Mouse (Mus musculus): Measurements from ENCODE around the gene Atp6v1g1. TPM values are rescaled to one million over a fixed set of nuclear protein-coding genes. Genes with fewer than 3 reads are reported as not detected.

Gene Atp6v1g1
- 146 and 154 TPM in 2 replicates for polyA plus RNA-seq (2015; fragmentation: Nextera tagmentation; extraction: Ambion mirVana)

DNA sequence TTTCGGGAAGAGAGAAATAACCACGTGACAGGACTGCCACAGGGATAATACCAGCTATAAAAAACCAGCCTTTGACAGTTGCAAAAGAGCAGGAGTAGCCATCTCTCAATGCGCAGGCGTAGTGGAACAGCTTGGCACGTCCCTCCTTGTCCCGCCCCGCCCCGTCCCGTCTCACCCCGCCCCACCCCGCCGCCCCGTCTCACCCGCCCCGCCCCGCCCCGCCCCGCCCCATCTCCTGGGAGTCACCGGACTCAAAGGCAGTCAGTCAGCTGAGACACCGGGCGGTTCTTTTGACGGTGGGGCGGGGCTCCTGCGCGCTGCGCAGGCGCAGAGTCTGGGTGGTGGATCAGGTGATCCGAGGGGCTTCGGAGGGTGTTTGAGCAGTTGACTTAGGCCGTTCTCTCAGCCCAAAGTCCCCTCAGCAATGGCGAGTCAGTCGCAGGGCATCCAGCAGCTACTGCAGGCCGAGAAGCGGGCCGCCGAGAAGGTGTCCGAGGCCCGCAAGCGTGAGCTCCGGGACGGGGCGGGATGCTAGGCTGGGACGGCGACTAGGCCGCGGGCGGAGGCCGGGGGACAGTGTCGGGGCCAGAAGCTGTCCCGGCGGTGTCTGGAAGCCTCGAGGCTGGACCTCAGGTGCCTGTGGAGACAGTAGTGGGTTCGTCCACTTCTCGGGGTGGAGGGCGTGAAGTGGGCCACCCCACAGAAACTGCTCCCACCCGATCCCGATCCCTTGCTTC lies at the start of gene Atp6v1g1:
Atp6v1g1 (plus strand) TSS at position 279 of the 737 bp plus-strand sequence.

DNA sequence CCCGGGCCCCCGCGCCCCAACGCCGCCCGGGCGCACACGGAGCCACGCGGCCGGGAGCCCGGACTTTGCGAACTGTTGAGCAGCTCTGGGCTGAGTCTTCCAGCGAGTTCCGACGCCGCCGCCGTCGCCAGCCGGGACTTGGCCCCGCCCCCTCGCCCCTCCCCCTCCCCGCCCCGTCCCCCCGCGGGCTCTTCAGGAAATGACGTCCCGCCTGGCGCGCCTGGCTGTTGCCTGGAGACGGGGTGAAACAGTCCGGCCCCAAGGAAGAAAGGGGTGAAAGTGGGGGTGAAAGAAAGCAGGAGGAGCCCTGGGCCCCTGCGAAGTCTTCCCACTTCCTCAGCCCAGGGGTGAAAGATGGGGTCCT lies 48.7 kb upstream of the Atp6v1g1 start, which contains the start of gene Whrn:
Whrn (minus strand) TSS at position 77 of the 364 bp plus-strand sequence.

DNA sequence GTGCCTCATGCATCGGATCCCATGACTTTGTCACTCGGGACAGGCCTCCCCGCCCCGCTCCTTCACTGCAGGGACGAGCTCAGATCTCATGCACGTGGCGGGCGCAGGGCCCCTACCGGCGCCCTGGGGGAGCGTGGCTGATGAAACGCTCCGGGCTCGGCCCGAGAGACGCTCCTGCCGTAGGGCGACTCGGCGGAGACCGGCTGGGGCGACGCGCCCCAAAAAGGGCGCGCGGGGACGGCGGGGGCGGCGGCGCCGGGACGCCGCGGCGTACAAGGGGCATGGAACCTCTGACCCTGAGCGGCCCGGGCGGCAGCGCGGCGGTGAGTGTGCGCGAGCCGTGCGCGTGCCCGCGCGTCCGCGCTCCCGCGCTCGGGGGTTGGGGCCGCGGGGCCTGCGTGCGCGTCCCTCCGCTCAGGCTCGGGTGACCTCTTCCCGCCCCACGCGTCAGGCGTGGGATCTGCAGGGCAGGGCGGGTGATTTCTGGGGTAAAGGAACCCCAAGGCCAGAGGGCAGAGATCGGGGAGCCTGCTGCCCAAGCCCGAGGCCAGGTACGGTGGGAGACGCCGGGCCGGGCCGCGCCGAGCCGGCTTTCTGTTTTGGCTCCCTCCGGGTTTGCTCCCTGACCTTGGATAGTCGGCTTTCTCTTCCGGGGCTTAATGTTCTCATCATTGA lies 14.0 kb downstream of the Atp6v1g1 start, which contains the start of gene Tmem268:
Tmem268 (plus strand) TSS at position 375 of the 675 bp plus-strand sequence.

Other genes with a start within 250 kb of the Atp6v1g1 start
- gene Orm1, start 200.2 kb upstream of the Atp6v1g1 start, polyA plus RNA-seq (2015; fragmentation: Nextera tagmentation; extraction: Ambion mirVana) = 0.48 and 1.2 TPM in 2 replicates
- gene Orm3, start 188.6 kb upstream of the Atp6v1g1 start, polyA plus RNA-seq (2015; fragmentation: Nextera tagmentation; extraction: Ambion mirVana) = 0.17 TPM in 1 of 2 replicates, not detected in the other
- gene Orm2, start 182.3 kb upstream of the Atp6v1g1 start, polyA plus RNA-seq (2015; fragmentation: Nextera tagmentation; extraction: Ambion mirVana) = not detected in 2 replicates
- 15.2 and 17.9 TPM in 2 replicates for gene Akna, start 141.4 kb upstream of the Atp6v1g1 start, polyA plus RNA-seq (2015; fragmentation: Nextera tagmentation; extraction: Ambion mirVana)
- 0.19 and 0.76 TPM in 2 replicates for gene Whrn, start 48.8 kb upstream of the Atp6v1g1 start, polyA plus RNA-seq (2015; fragmentation: Nextera tagmentation; extraction: Ambion mirVana)
- gene Tmem268, start 14.0 kb downstream of the Atp6v1g1 start, polyA plus RNA-seq (2015; fragmentation: Nextera tagmentation; extraction: Ambion mirVana) = 6.0 and 6.8 TPM in 2 replicates
- not detected in 2 replicates for gene Gm11213, start 60.5 kb downstream of the Atp6v1g1 start, polyA plus RNA-seq (2015; fragmentation: Nextera tagmentation; extraction: Ambion mirVana)
- not detected in 2 replicates for gene Tex48, start 77.7 kb downstream of the Atp6v1g1 start, polyA plus RNA-seq (2015; fragmentation: Nextera tagmentation; extraction: Ambion mirVana)
- not detected in 2 replicates for gene Gm11214, start 118.6 kb downstream of the Atp6v1g1 start, polyA plus RNA-seq (2015; fragmentation: Nextera tagmentation; extraction: Ambion mirVana)
- gene Tnfsf15, start 200.3 kb downstream of the Atp6v1g1 start, polyA plus RNA-seq (2015; fragmentation: Nextera tagmentation; extraction: Ambion mirVana) = not detected in 2 replicates